Mouse (Mus musculus) lung, embryonic 14.5 days (tissue): Measurements from ENCODE around the gene Padi6. TPM values are rescaled to one million over a fixed set of nuclear protein-coding genes. Genes with fewer than 3 reads are reported as not detected.

Source experiments
- ATAC-seq: fragments of 200-750 bp; cut with Nextera tagmentation; 2 replicates; pipeline ENCODE4 v1.8.0; 2017; ENCODE audit warnings: mild to moderate bottlenecking, moderate TSS enrichment, moderate library complexity; ENCODE audit not compliant: insufficient read depth
- DNase-seq: peaks from one replicate; pipeline ENCODE4 v3.0.0-alpha.2; 2015
- H3K27ac ChIP-seq: fragments of 300-500 bp; sonication (generic); 2 replicates; pipeline ENCODE4 v1.5.1; 2014; ENCODE audit warnings: low read depth, mild to moderate bottlenecking, moderate library complexity
- H3K27me3 ChIP-seq: fragments of 300-500 bp; sonication (generic); 2 replicates; pipeline ENCODE4 v1.6.1; 2014; ENCODE audit warnings: low read length, control low read depth; ENCODE audit not compliant: insufficient read depth
- H3K36me3 ChIP-seq: fragments of 300-500 bp; sonication (generic); 2 replicates; pipeline ENCODE4 v1.6.1; 2014; ENCODE audit warnings: control low read depth; ENCODE audit not compliant: insufficient read depth
- H3K4me1 ChIP-seq: fragments of 300-500 bp; sonication (generic); 2 replicates; pipeline ENCODE4 v1.6.1; 2014; ENCODE audit warnings: antibody characterized with exemption, control low read depth; ENCODE audit not compliant: insufficient read depth
- H3K4me2 ChIP-seq: fragments of 300-500 bp; sonication (generic); 2 replicates; pipeline ENCODE4 v1.6.1; 2014; ENCODE audit warnings: mild to moderate bottlenecking
- H3K4me3 ChIP-seq: fragments of 300-500 bp; sonication (generic); 2 replicates; pipeline ENCODE4 v1.5.1; 2014; ENCODE audit warnings: low read depth, low read length
- H3K9ac ChIP-seq: fragments of 300-500 bp; sonication (generic); 2 replicates; pipeline ENCODE4 v1.6.1; 2014
- H3K9me3 ChIP-seq: fragments of 300-500 bp; sonication (generic); 2 replicates; pipeline ENCODE4 v1.6.1; 2016; ENCODE audit warnings: low read depth, low read length, control low read depth
- CTCF ChIP-seq: IDR thresholded peaks from 2 replicates; pipeline ENCODE4 v1.5.1; 2016; ENCODE audit warnings: antibody characterized with exemption, low read depth
- WGBS: fragments of 180-500 bp; shearing (Covaris S2); extraction: QIAGEN DNeasy Blood & Tissue Kit; methylation state at CpG from one replicate; pipeline ENCODE4 v1.1.7; 2014; 5-methylcytosine and 5-hydroxymethylcytosine counted together
- polyA plus RNA-seq: library from polyadenylated mRNA; unstranded; fragments of >200 nt; fragmentation: Nextera tagmentation; extraction: Ambion mirVana; gene quantifications from 2 replicates; pipeline ENCODE4 v1.2.1, GENCODE M21; 2014

Gene Padi6
- polyA plus RNA-seq, 1 experiment from 2014 or later = not detected

- 82% methylated on average over 21 of the region's 21 CpGs for WGBS
- ATAC-seq (no peak), DNase-seq (no peak)
- Histone ChIP-seq H3K36me3 (no peaks in the 10 kb centered on the region), H3K27me3 (no peaks in the 10 kb centered on the region), H3K4me2 (no peak within 1 kb of the TSS), H3K9ac (no peak within 1 kb of the TSS), H3K9me3 (no peaks in the 10 kb centered on the region), H3K27ac (no peak within 1 kb of the TSS), H3K4me1 (no peaks in the 10 kb centered on the region), H3K4me3 (no peak within 1 kb of the TSS)
- TF ChIP-seq CTCF = no peak
Observed at GRCm38 (mm10) chr4:140774025-140774800, 31.8 kb upstream of the Padi6 start, which contains the start of gene Padi4. Gene Padi4 (minus strand): TSS chr4:140774236.

DNA sequence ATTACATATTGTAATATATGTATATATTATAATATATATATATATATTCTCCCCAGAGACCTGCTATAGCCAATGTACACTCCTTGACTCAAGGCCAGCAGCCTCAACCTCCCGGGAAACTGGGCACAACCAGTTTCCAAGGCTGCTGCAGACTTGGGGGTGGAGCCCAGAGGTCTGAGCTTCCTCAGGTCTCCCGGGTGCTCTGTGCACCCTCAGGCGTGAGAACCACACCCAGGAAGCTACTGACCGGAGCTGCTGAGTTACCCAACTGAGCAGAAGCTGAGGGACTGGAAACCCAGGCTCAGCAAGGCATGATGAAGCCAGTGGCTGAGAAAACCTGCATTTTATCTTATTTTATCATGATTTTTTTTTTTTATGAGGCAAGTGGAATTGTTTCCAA is 28.6 kb upstream of the Padi6 start:
- H3K4me3 ChIP-seq = no peak overlapping the region
- no peak for ATAC-seq
- no peaks in the 10 kb centered on the region for H3K9me3 ChIP-seq
- 34% methylated on average over 4 of the region's 4 CpGs for WGBS
- DNase-seq = peak; percentile 19
- H3K4me1 ChIP-seq = no peaks in the 10 kb centered on the region
- H3K27ac ChIP-seq = no peak overlapping the region
- no peak overlapping the region for H3K9ac ChIP-seq
- H3K36me3 ChIP-seq = no peaks in the 10 kb centered on the region
- TF ChIP-seq CTCF = no peak
- no peaks in the 10 kb centered on the region for H3K27me3 ChIP-seq
- H3K4me2 ChIP-seq = no peak overlapping the region

- ATAC-seq (peak; percentile 77), DNase-seq (peak; percentile 76)
- WGBS = 7% methylated on average over 13 of the region's 13 CpGs
- H3K4me2 ChIP-seq = peak overlapping the region; percentile 55
- no peaks in the 10 kb centered on the region for H3K27me3 ChIP-seq
- 0 out of 2 replicates have a peak overlapping the region, but pooled peaks have one; percentile 58 for H3K27ac ChIP-seq
- no peaks in the 10 kb centered on the region for H3K36me3 ChIP-seq
- no peaks in the 10 kb centered on the region for H3K4me1 ChIP-seq
- no peaks in the 10 kb centered on the region for H3K9me3 ChIP-seq
- peak overlapping the region; percentile 47 for H3K9ac ChIP-seq
- TF ChIP-seq CTCF = no peak
- H3K4me3 ChIP-seq = peak overlapping the region; percentile 22
Observed at GRCm38 (mm10) chr4:140770433-140770832, 28.0 kb upstream of the Padi6 start.

DNA sequence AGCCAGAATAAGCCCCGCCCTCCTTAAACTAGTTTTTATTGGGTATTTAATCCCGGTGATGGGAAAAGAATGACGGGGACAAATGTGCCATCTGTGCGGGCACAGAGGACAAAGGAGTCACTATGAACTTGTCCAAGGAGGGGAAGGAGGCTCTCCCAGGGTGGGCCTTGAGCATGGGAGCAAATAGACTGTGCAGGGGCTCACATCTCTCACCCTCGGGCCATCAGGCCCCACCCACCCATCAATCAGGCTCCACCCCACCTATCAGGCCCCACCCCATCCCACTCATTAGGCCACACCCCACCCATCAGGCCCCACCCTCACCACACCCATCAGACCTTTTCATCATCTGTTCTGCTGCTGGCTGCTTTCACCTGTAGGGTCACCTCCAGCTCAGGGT is 26.5 kb upstream of the Padi6 start:
- H3K4me2 ChIP-seq = no peak overlapping the region
- whole genome bisulfite sequencing = 77% methylated on average over 5 of the region's 5 CpGs

GRCm38 (mm10) chr4:140765936-140766335 is 23.5 kb upstream of the Padi6 start:
- no peak for ATAC-seq
- H3K27me3 ChIP-seq = no peaks in the 10 kb centered on the region
- no peak overlapping the region for H3K9ac ChIP-seq
- 73% methylated on average over 3 of the region's 3 CpGs for WGBS
- no peak for TF ChIP-seq CTCF
- no peak overlapping the region for H3K4me2 ChIP-seq
- H3K4me3 ChIP-seq = no peak overlapping the region
- no peaks in the 10 kb centered on the region for H3K36me3 ChIP-seq
- no peak overlapping the region for H3K27ac ChIP-seq
- DNase-seq = no peak
- H3K9me3 ChIP-seq = no peaks in the 10 kb centered on the region
- H3K4me1 ChIP-seq = no peaks in the 10 kb centered on the region

More for the DNA sequence above, 26.5 kb upstream of the Padi6 start:
- Histone ChIP-seq H3K4me3 (no peak overlapping the region), H3K36me3 (no peaks in the 10 kb centered on the region), H3K4me1 (no peaks in the 10 kb centered on the region), H3K27ac (no peak overlapping the region), H3K9me3 (no peaks in the 10 kb centered on the region), H3K9ac (no peak overlapping the region), H3K27me3 (no peaks in the 10 kb centered on the region)
- no peak for DNase-seq
- ATAC-seq = no peak
- TF ChIP-seq CTCF = no peak

GRCm38 (mm10) chr4:140763158-140763557 is 20.7 kb upstream of the Padi6 start:
- TF ChIP-seq CTCF = peak; percentile 72
- Histone ChIP-seq H3K4me2 (no peak overlapping the region), H3K27ac (no peak overlapping the region), H3K4me3 (no peak overlapping the region), H3K9me3 (no peaks in the 10 kb centered on the region), H3K27me3 (no peaks in the 10 kb centered on the region), H3K36me3 (no peaks in the 10 kb centered on the region), H3K4me1 (no peaks in the 10 kb centered on the region), H3K9ac (no peak overlapping the region)
- DNase-seq (peak; percentile 70), ATAC-seq (no peak)
- 14% methylated on average over 9 of the region's 9 CpGs for WGBS

DNA sequence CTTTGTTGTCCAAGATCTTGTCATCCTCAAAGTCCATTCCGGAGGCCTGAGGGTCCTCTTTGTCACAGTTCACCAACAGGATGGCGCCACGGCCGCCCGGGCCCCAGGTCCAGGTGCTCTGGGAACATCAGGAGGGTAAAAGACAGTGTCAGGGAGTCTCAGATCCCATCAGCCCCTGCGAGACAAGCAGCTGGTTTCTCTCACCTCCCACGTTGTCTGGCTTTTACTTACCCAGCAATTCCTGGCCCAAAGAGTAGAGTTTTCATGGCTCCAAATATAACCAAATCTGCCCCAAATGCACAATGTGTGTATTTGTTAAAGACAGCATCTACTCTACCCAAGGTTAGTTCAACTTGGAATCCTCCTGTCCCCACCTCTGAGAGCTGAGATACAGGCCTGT is 19.2 kb upstream of the Padi6 start:
- no peak overlapping the region for H3K9ac ChIP-seq
- DNase-seq = peak; percentile 72
- WGBS = 58% methylated on average over 7 of the region's 7 CpGs

More for the DNA sequence above, 19.2 kb upstream of the Padi6 start:
- Histone ChIP-seq H3K36me3 (no peaks in the 10 kb centered on the region), H3K9me3 (no peaks in the 10 kb centered on the region), H3K4me1 (no peaks in the 10 kb centered on the region), H3K27me3 (no peaks in the 10 kb centered on the region), H3K27ac (no peak overlapping the region), H3K4me3 (no peak overlapping the region), H3K4me2 (no peak overlapping the region)
- ATAC-seq = no peak
- no peak for TF ChIP-seq CTCF
